Comparison of ENCODE assay signal across 28 mouse cellular contexts in genomic region chr19:32119666-32120065, GRCm38 (mm10). TPM values are rescaled to one million over a fixed set of nuclear protein-coding genes. Genes with fewer than 3 reads are reported as not detected.
DNase-seq lines count a peak whose midpoint lies in the region; ATAC-seq and TF ChIP-seq lines count a peak whose summit lies in the region.
"Had no signal": no experiment of that assay in that cellular context is flagged by ENCODE, and none has a peak within 500 bp of the region (broad histone marks: within the 10 kb centered on the region; RNA-seq: fewer than 3 reads in every experiment).

No protein-coding gene starts in this region.

- no peak overlapping the region for H3K4me3 ChIP-seq in kidney, embryonic 16.5 days (ENCODE audit: low read length)
- no peak overlapping the region for H3K4me3 ChIP-seq in intestine, embryonic 15.5 days (replicated peaks)
- H3K4me3 ChIP-seq in forebrain, postnatal 0 days (ENCODE audit: low read depth, low read length) = no peak overlapping the region
- H3K4me3 ChIP-seq: embryonic facial prominence, embryonic 12.5 days; heart, embryonic 10.5 days; heart, embryonic 15.5 days; hindbrain, embryonic 12.5 days; liver, embryonic 15.5 days; lung, embryonic 15.5 days; megakaryocyte, embryonic 14.5 days; midbrain, embryonic 12.5 days; neural tube, embryonic 13.5 days had no signal

- H3K27me3 ChIP-seq in kidney, embryonic 16.5 days (ENCODE audit: insufficient read depth, low read length) = no peaks in the 10 kb centered on the region
- H3K27me3 ChIP-seq in intestine, embryonic 15.5 days (replicated peaks) = no peaks in the 10 kb centered on the region
- no peaks in the 10 kb centered on the region for H3K27me3 ChIP-seq in forebrain, postnatal 0 days (ENCODE audit: insufficient read depth, low read length)
- H3K27me3 ChIP-seq: embryonic facial prominence, embryonic 12.5 days; heart, embryonic 15.5 days; hindbrain, embryonic 12.5 days; liver, embryonic 15.5 days; lung, embryonic 15.5 days; megakaryocyte, embryonic 14.5 days; midbrain, embryonic 12.5 days; neural tube, embryonic 13.5 days; Patski had no signal

- H3K4me2 ChIP-seq in kidney, embryonic 16.5 days (replicated peaks; ENCODE audit: low read depth, low read length) = no peak overlapping the region
- no peak overlapping the region for H3K4me2 ChIP-seq in intestine, embryonic 15.5 days (replicated peaks)
- no peak overlapping the region for H3K4me2 ChIP-seq in forebrain, postnatal 0 days (ENCODE audit: low read depth)
- H3K4me2 ChIP-seq: embryonic facial prominence, embryonic 12.5 days; heart, embryonic 15.5 days; hindbrain, embryonic 12.5 days; liver, embryonic 15.5 days; lung, embryonic 15.5 days; midbrain, embryonic 12.5 days; neural tube, embryonic 13.5 days had no signal

- H3K9ac ChIP-seq in kidney, embryonic 16.5 days (replicated peaks; ENCODE audit: low read length) = no peak overlapping the region
- no peak overlapping the region for H3K9ac ChIP-seq in intestine, embryonic 15.5 days
- no peak overlapping the region for H3K9ac ChIP-seq in forebrain, postnatal 0 days
- H3K9ac ChIP-seq: embryonic facial prominence, embryonic 12.5 days; heart, embryonic 15.5 days; hindbrain, embryonic 12.5 days; liver, embryonic 15.5 days; lung, embryonic 15.5 days; midbrain, embryonic 12.5 days; neural tube, embryonic 13.5 days had no signal

- H3K36me3 ChIP-seq in kidney, embryonic 16.5 days (ENCODE audit: insufficient read depth, low read length) = peaks cover 12% of the 10 kb centered on the region; the same call in 1 of the 2 replicates
- peaks cover 4% of the 10 kb centered on the region; the same call in 1 of the 2 replicates for H3K36me3 ChIP-seq in intestine, embryonic 15.5 days
- H3K36me3 ChIP-seq in forebrain, postnatal 0 days (ENCODE audit: insufficient read depth) = no peaks in the 10 kb centered on the region
- H3K36me3 ChIP-seq: hindbrain, embryonic 12.5 days; midbrain, embryonic 12.5 days had no signal

- no peaks in the 10 kb centered on the region for H3K9me3 ChIP-seq in kidney, embryonic 16.5 days (ENCODE audit: low read length)
- no peaks in the 10 kb centered on the region for H3K9me3 ChIP-seq in intestine, embryonic 15.5 days
- no peaks in the 10 kb centered on the region for H3K9me3 ChIP-seq in forebrain, postnatal 0 days (ENCODE audit: low read length)
- H3K9me3 ChIP-seq: embryonic facial prominence, embryonic 12.5 days; heart, embryonic 10.5 days; heart, embryonic 15.5 days; hindbrain, embryonic 12.5 days; liver, embryonic 15.5 days; lung, embryonic 15.5 days; megakaryocyte, embryonic 14.5 days; midbrain, embryonic 12.5 days; neural tube, embryonic 13.5 days had no signal

- TF ChIP-seq CTCF in forebrain, postnatal 0 days (IDR thresholded peaks at IDR 0.05; ENCODE audit: low read depth) = no peak

- H3K4me1 ChIP-seq in kidney, embryonic 16.5 days (ENCODE audit: insufficient read depth, low read length) = no peaks in the 10 kb centered on the region
- H3K4me1 ChIP-seq in intestine, embryonic 15.5 days (replicated peaks) = no peaks in the 10 kb centered on the region
- H3K4me1 ChIP-seq in forebrain, postnatal 0 days (ENCODE audit: insufficient read depth) = no peaks in the 10 kb centered on the region
- H3K4me1 ChIP-seq: embryonic facial prominence, embryonic 12.5 days; heart, embryonic 10.5 days; heart, embryonic 15.5 days; hindbrain, embryonic 12.5 days; liver, embryonic 15.5 days; lung, embryonic 15.5 days; midbrain, embryonic 12.5 days; neural tube, embryonic 13.5 days had no signal

- no peak; the same call in 1 of the 2 replicates for ATAC-seq in kidney, embryonic 16.5 days (ENCODE audit: low FRiP score, low TSS enrichment)
- peak; percentile 61 for ATAC-seq in intestine, embryonic 15.5 days
- ATAC-seq in forebrain, postnatal 0 days = no peak
- ATAC-seq: forebrain, embryonic 14.5 days; hindbrain, postnatal 0 days; Patski had no signal

- no peak overlapping the region for H3K27ac ChIP-seq in kidney, embryonic 16.5 days (ENCODE audit: low read length)
- H3K27ac ChIP-seq in intestine, embryonic 15.5 days = no peak overlapping the region
- no peak overlapping the region for H3K27ac ChIP-seq in forebrain, postnatal 0 days (ENCODE audit: low read depth, low read length)
- H3K27ac ChIP-seq: embryonic facial prominence, embryonic 12.5 days; heart, embryonic 10.5 days; heart, embryonic 15.5 days; hindbrain, embryonic 12.5 days; hindbrain, postnatal 0 days; liver, embryonic 15.5 days; lung, embryonic 15.5 days; midbrain, embryonic 12.5 days; neural tube, embryonic 13.5 days had no signal

- WGBS in kidney, embryonic 16.5 days = 69% methylated on average over 2 of the region's 2 CpGs
- WGBS in intestine, embryonic 15.5 days = 77% methylated on average over 2 of the region's 2 CpGs
- 84% methylated on average over 2 of the region's 2 CpGs for WGBS in forebrain, postnatal 0 days

- DNase-seq in kidney, adult 18-20 months = peak; percentile 42
- DNase-seq in kidney, adult 8-10 months = peak; percentile 69 to 86
- DNase-seq in kidney, postnatal 14 days = peak; percentile 58
- DNase-seq in adrenal gland, adult 2 months = no peak
- no peak for DNase-seq in frontal cortex, postnatal 25 days (ENCODE audit: low spot score in 2 of 2)
- DNase-seq in forebrain, postnatal 0 days = no peak
- DNase-seq: adrenal gland, postnatal 14 days; cerebellum, adult 11-12 months; cerebellum, adult 9-11 months; embryo, embryonic 11 days; layer of hippocampus, postnatal 36 days; left cerebral cortex, postnatal 4 days; lung, postnatal 4 days; right cerebral cortex, postnatal 14 days had no signal

RNA-seq across cellular contexts. Expression of gene Asah2, which starts 11.7 kb away (rescaled TPM):
- 2.0 and 2.7 TPM in 2 replicates for polyA plus RNA-seq in kidney, embryonic 16.5 days (2015; fragmentation: Nextera tagmentation; extraction: Ambion mirVana)
- polyA plus RNA-seq in intestine, embryonic 15.5 days (2015; fragmentation: Nextera tagmentation; extraction: Ambion mirVana) = 2.8 and 3.4 TPM in 2 replicates
- total RNA-seq in adrenal gland, adult 2 months (2021) = 10 to 100 TPM; 20.5 to 25.7 TPM
- polyA plus RNA-seq in adrenal gland, adult 2 months (2012; rRNA removed) = 12.1 and 13.0 TPM in 2 replicates
- total RNA-seq in forebrain, postnatal 0 days (2014; rRNA removed) = 2.4 and 2.6 TPM in 2 replicates
- polyA plus RNA-seq in forebrain, postnatal 0 days (2015; fragmentation: Nextera tagmentation; extraction: Ambion mirVana) = 0.18 and 0.44 TPM in 2 replicates

Comparison
In these comparisons a context has a peak if more than half of its experiments do, and no peak if none do; other contexts are left out.
1. DNase-seq: peak in kidney, adult 18-20 months (single experiment), kidney, adult 8-10 months (2 of 2) and kidney, postnatal 14 days (single experiment); none in adrenal gland, adult 2 months (single experiment), frontal cortex, postnatal 25 days (0 of 2) and forebrain, postnatal 0 days (single experiment).